Mouse (Mus musculus) midbrain, embryonic 16.5 days (tissue): ENCODE measurements around the gene Efna3. TPM values are rescaled to one million over a fixed set of nuclear protein-coding genes. Genes with fewer than 3 reads are reported as not detected.

Experiments
- ATAC-seq: fragments of 200-750 bp; cut with Nextera tagmentation; 2 replicates; pipeline ENCODE4 v1.8.0; 2017; ENCODE audit warnings: moderate TSS enrichment
- H3K27ac ChIP-seq: fragments of 300-500 bp; sonication (generic); 2 replicates; pipeline ENCODE4 v1.5.1; 2014; ENCODE audit warnings: mild to moderate bottlenecking, low read length, mixed read lengths
- H3K27me3 ChIP-seq: fragments of 300-500 bp; sonication (generic); 2 replicates; pipeline ENCODE4 v1.6.1; 2014; ENCODE audit warnings: low read depth, low read length, mixed read lengths; ENCODE audit not compliant: control insufficient read depth, insufficient read depth
- H3K36me3 ChIP-seq: fragments of 300-500 bp; sonication (generic); 2 replicates; pipeline ENCODE4 v1.6.1; 2014; ENCODE audit warnings: mild to moderate bottlenecking, low read length, moderate library complexity, mixed read lengths; ENCODE audit not compliant: control insufficient read depth, insufficient read depth
- H3K4me1 ChIP-seq: fragments of 300-500 bp; sonication (generic); 2 replicates; pipeline ENCODE4 v1.6.1; 2014; ENCODE audit warnings: mild to moderate bottlenecking, low read length, mixed read lengths; ENCODE audit not compliant: control insufficient read depth, insufficient read depth
- H3K4me2 ChIP-seq: fragments of 300-500 bp; sonication (generic); 2 replicates; pipeline ENCODE4 v1.6.1; 2014; ENCODE audit warnings: mild to moderate bottlenecking, low read length, mixed read lengths
- H3K4me3 ChIP-seq: fragments of 300-500 bp; sonication (generic); 2 replicates; pipeline ENCODE4 v1.5.1; 2014; ENCODE audit warnings: low read depth, mild to moderate bottlenecking, low read length, moderate library complexity, mixed read lengths
- H3K9ac ChIP-seq: fragments of 300-500 bp; sonication (generic); 2 replicates; pipeline ENCODE4 v1.6.1; 2014; ENCODE audit warnings: low read depth, low read length, mixed read lengths
- H3K9me3 ChIP-seq: fragments of 300-500 bp; sonication (generic); replicated peaks from 2 replicates; pipeline ENCODE4 v1.6.1; 2014; ENCODE audit warnings: mild to moderate bottlenecking, low read length, mixed read lengths; ENCODE audit not compliant: control insufficient read depth, poor library complexity, severe bottlenecking
- WGBS: fragments of 180-500 bp; shearing (Covaris S2); extraction: QIAGEN DNeasy Blood & Tissue Kit; methylation state at CpG from one replicate; pipeline ENCODE4 v1.1.7; 2014; 5-methylcytosine and 5-hydroxymethylcytosine counted together
- polyA plus RNA-seq: library from polyadenylated mRNA; unstranded; fragments of >200 nt; fragmentation: Nextera tagmentation; extraction: Ambion mirVana; gene quantifications from 2 replicates; pipeline ENCODE4 v1.2.1, GENCODE M21; 2015

Gene Efna3
- polyA plus RNA-seq, 1 experiment from 2014 or later = 59.0 TPM

DNA sequence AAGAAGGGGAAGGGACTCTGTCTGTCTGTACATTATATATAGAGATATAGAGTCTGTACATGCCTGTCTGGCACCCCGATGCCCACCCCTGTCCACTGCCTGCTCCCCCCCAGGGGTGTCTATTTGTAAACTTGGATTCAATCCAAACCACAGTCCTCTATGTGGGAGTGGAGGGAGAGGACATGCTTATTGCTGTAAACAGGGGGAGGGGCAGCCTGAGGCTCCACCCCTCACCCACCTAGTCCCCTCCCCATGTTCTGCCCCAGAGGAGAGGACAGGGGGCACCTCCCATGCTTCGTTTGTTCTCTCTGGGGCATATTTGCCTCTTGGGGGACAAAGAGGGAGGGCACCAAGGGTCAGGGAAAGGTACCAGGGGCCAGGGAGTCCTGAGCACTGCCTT is 8.0 kb downstream of the Efna3 start:
- Histone ChIP-seq H3K4me3 (no peak overlapping the region), H3K27me3 (0 out of 2 replicates have a peak, but pooled peaks cover 4% of the 10 kb centered on the region), H3K4me2 (no peak overlapping the region; the same call in 1 of the 2 replicates), H3K9me3 (no peaks in the 10 kb centered on the region), H3K9ac (no peak overlapping the region), H3K27ac (no peak overlapping the region), H3K4me1 (peaks cover 36% of the 10 kb centered on the region), H3K36me3 (peaks cover 3% of the 10 kb centered on the region; the same call in 1 of the 2 replicates)
- WGBS = 32% methylated on average over 2 of the region's 2 CpGs
- no peak for ATAC-seq

GRCm38 (mm10) chr3:89314340-89314739 is 8.4 kb downstream of the Efna3 start:
- Histone ChIP-seq H3K4me2 (no peak overlapping the region), H3K36me3 (peaks cover 3% of the 10 kb centered on the region; the same call in 1 of the 2 replicates), H3K9me3 (no peaks in the 10 kb centered on the region), H3K27ac (no peak overlapping the region), H3K4me3 (no peak overlapping the region), H3K27me3 (0 out of 2 replicates have a peak, but pooled peaks cover 4% of the 10 kb centered on the region), H3K4me1 (peaks cover 34% of the 10 kb centered on the region), H3K9ac (no peak overlapping the region)
- WGBS = 70% methylated on average over 5 of the region's 5 CpGs
- no peak for ATAC-seq

DNA sequence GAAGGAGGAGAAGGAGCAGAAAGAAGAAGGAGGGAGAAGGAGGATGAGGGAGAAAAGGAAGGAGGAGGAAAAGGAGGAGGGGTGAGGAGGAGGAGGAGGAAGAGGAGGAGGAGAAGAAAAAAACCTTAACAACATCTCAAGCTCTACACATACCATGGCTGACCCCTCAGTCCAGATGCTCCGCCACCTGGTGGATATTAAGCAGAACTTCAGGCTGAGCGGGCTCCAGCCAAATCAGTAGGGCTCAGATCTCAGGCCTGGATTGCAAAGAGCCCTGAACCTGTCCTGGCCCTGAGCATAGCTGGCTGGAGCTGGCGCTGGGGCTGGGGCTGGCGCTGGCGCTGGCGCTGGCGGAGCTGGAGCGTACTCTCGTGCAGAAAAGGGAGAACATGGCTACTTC is 14.7 kb downstream of the Efna3 start:
- Histone ChIP-seq H3K4me3 (no peak overlapping the region), H3K9me3 (no peaks in the 10 kb centered on the region), H3K4me2 (no peak overlapping the region), H3K9ac (no peak overlapping the region), H3K4me1 (no peaks in the 10 kb centered on the region), H3K27me3 (no peaks in the 10 kb centered on the region), H3K27ac (no peak overlapping the region), H3K36me3 (no peaks in the 10 kb centered on the region)
- WGBS = 2% methylated on average over 9 of the region's 9 CpGs
- peak; percentile 83 for ATAC-seq

- H3K9ac ChIP-seq = no peak overlapping the region
- H3K4me1 ChIP-seq = no peaks in the 10 kb centered on the region
- no peaks in the 10 kb centered on the region for H3K9me3 ChIP-seq
- H3K27me3 ChIP-seq = no peaks in the 10 kb centered on the region
- H3K4me2 ChIP-seq = no peak overlapping the region
- ATAC-seq = no peak
- no peaks in the 10 kb centered on the region for H3K36me3 ChIP-seq
- 85% methylated on average over 8 of the region's 8 CpGs for WGBS
- no peak overlapping the region for H3K27ac ChIP-seq
- H3K4me3 ChIP-seq = no peak overlapping the region
Observed at GRCm38 (mm10) chr3:89305551-89306325, 17.0 kb downstream of the Efna3 start.

DNA sequence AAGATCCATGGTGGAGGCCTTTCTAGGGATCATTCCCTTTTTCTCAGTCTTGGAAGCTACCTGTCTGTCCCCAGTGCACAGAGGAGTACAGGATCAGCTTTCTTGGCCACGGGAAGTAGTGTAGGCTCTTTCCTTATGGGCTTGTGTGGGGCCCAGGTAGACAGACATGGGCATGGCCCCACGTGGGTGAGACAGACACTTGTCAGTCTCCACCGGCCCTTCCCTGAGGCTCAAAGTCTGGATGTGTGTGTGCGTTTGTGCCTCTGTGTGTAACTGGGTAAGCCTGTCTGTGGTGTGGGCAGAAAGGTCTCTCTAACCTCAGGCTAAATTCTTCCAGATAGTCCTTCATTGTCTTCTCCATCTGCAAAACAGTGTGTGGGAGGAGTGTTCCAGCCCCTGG is 17.7 kb downstream of the Efna3 start:
- no peak for ATAC-seq
- H3K9me3 ChIP-seq = no peaks in the 10 kb centered on the region
- no peak overlapping the region for H3K4me2 ChIP-seq
- H3K36me3 ChIP-seq = no peaks in the 10 kb centered on the region
- 78% methylated on average over 4 of the region's 4 CpGs for WGBS
- H3K27me3 ChIP-seq = peaks cover 1% of the 10 kb centered on the region; the same call in 1 of the 2 replicates
- H3K9ac ChIP-seq = no peak overlapping the region
- peaks cover 1% of the 10 kb centered on the region; the same call in 1 of the 2 replicates for H3K4me1 ChIP-seq
- no peak overlapping the region for H3K4me3 ChIP-seq
- H3K27ac ChIP-seq = no peak overlapping the region

DNA sequence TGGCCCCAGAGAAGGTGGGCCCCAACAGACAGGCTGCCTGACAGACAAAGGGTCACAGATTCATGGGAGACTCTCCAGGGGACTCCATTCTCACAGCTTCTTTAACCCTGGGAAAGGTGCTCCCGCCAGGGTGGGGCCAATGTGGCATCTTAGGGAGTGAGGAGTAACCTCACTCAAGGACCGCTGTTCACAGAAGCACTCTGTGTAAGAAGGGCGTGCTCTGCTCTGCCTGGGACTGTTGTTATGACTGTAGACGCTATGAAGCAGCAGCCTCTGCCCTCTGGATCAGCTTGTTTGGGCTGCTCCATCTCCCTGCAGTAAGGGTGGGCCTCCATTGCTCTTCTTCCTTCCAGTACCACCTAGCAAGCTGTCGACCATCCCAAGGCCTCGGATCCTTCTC is 18.3 kb downstream of the Efna3 start:
- Histone ChIP-seq H3K4me1 (peaks cover 8% of the 10 kb centered on the region; the same call in 1 of the 2 replicates), H3K9ac (no peak overlapping the region), H3K4me2 (no peak overlapping the region), H3K27me3 (peaks cover 3% of the 10 kb centered on the region; the same call in 1 of the 2 replicates), H3K36me3 (no peaks in the 10 kb centered on the region), H3K27ac (no peak overlapping the region), H3K4me3 (no peak overlapping the region), H3K9me3 (no peaks in the 10 kb centered on the region)
- no peak for ATAC-seq
- 60% methylated on average over 6 of the region's 6 CpGs for WGBS

DNA sequence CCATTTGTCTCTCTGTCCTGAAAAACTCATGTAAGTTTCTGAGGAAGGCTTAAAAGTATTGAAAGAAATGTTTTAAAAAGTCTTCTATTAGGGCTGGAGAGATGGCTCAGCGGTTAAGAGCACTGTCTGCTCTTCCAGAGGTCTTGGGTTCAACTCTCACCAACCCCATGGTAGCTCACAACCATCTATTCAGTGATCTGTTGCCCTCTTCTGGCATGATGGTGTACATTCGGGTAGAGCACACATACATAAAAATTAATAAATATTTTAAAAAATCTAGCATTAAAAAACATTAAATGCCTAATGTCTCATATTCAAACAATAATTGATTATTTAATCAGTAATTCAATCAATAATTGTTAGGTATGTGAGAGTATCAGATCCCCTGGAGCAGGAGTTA is 22.3 kb downstream of the Efna3 start:
- Histone ChIP-seq H3K4me3 (no peak overlapping the region), H3K4me2 (no peak overlapping the region), H3K27ac (no peak overlapping the region), H3K9ac (no peak overlapping the region), H3K4me1 (peaks cover 8% of the 10 kb centered on the region; the same call in 1 of the 2 replicates), H3K9me3 (no peaks in the 10 kb centered on the region), H3K27me3 (peaks cover 3% of the 10 kb centered on the region; the same call in 1 of the 2 replicates), H3K36me3 (no peaks in the 10 kb centered on the region)
- ATAC-seq = no peak
- WGBS = 61% methylated on average over 2 of the region's 2 CpGs

- H3K36me3 ChIP-seq = no peaks in the 10 kb centered on the region
- 70% methylated on average over 1 of the region's 1 CpGs for WGBS
- H3K9me3 ChIP-seq = no peaks in the 10 kb centered on the region
- no peak for ATAC-seq
- H3K9ac ChIP-seq = no peak overlapping the region
- peak overlapping the region; percentile 48 for H3K4me2 ChIP-seq
- no peak overlapping the region for H3K27ac ChIP-seq
- peaks cover 8% of the 10 kb centered on the region; the same call in 1 of the 2 replicates for H3K4me1 ChIP-seq
- H3K4me3 ChIP-seq = no peak overlapping the region; the same call in 1 of the 2 replicates
- peaks cover 3% of the 10 kb centered on the region; the same call in 1 of the 2 replicates for H3K27me3 ChIP-seq
Observed at GRCm38 (mm10) chr3:89300071-89300470, 22.7 kb downstream of the Efna3 start.

GRCm38 (mm10) chr3:89299499-89299898 is 23.3 kb downstream of the Efna3 start:
- H3K9ac ChIP-seq = peak overlapping the region; percentile 7; the same call in 1 of the 2 replicates

More at GRCm38 (mm10) chr3:89299499-89299898, 23.3 kb downstream of the Efna3 start:
- ATAC-seq = peak; percentile 32; the same call in 1 of the 2 replicates
- Histone ChIP-seq H3K27ac (no peak overlapping the region), H3K4me2 (peak overlapping the region; percentile 48), H3K4me3 (peak overlapping the region; percentile 11; the same call in 1 of the 2 replicates), H3K4me1 (peaks cover 8% of the 10 kb centered on the region; the same call in 1 of the 2 replicates), H3K9me3 (no peaks in the 10 kb centered on the region), H3K27me3 (peaks cover 3% of the 10 kb centered on the region; the same call in 1 of the 2 replicates), H3K36me3 (no peaks in the 10 kb centered on the region)
- WGBS = 4% methylated on average over 14 of the region's 14 CpGs
